Mouse (Mus musculus): ENCODE results near the gene Ly75. TPM values are rescaled to one million over a fixed set of nuclear protein-coding genes. Genes with fewer than 3 reads are reported as not detected.

Gene Ly75
- polyA plus RNA-seq, 1 experiment from 2014 or later = 30.7 TPM

- no peaks in the 10 kb centered on the region for H3K27me3 ChIP-seq
- no peak for ATAC-seq
- DNase-seq (ENCODE audit: low read depth, low spot score) = no peak
- POLR2A ChIA-PET = interaction anchor here (0.6 kb wide), 1 partner anchor 9 kb away, joined by 3 read pairs; no protein-coding TSS in a partner anchor
- no peak for TF ChIP-seq CTCF (IDR thresholded peaks at IDR 0.05)
- in situ Hi-C loops (cut with MboI; ENCODE audit: low pct_unique_long_range_greater_than_20kb) = no loop called here
- CTCF ChIA-PET = no interaction called here
Measured at GRCm38 (mm10) chr2:60375126-60375525, 8.0 kb downstream of the Ly75 start.

GRCm38 (mm10) chr2:60370188-60370587 is 12.9 kb downstream of the Ly75 start:
- DNase-seq (ENCODE audit: low read depth, low spot score) (no peak), ATAC-seq (no peak)
- H3K27me3 ChIP-seq = no peaks in the 10 kb centered on the region
- TF ChIP-seq CTCF (IDR thresholded peaks at IDR 0.05) = no peak
- in situ Hi-C loops (cut with MboI; ENCODE audit: low pct_unique_long_range_greater_than_20kb) = no loop called here
- ChIA-PET CTCF (no interaction called here), POLR2A (no interaction called here)

GRCm38 (mm10) chr2:60369454-60369853 is 13.6 kb downstream of the Ly75 start:
- H3K27me3 ChIP-seq = no peaks in the 10 kb centered on the region
- TF ChIP-seq CTCF (IDR thresholded peaks at IDR 0.05) = no peak
- peak; percentile 59 for DNase-seq (ENCODE audit: low read depth, low spot score)
- ATAC-seq = peak; percentile 90
- ChIA-PET CTCF (no interaction called here), POLR2A (interaction anchor here (0.7 kb wide), 1 partner anchor 29 kb away, joined by 3 read pairs; no protein-coding TSS in a partner anchor)
- in situ Hi-C loops (cut with MboI; ENCODE audit: low pct_unique_long_range_greater_than_20kb) = no loop called here

GRCm38 (mm10) chr2:60367871-60368270 is 15.2 kb downstream of the Ly75 start:
- ChIA-PET POLR2A (interaction anchor here (1.0 kb wide), 1 partner anchor 9 kb away, joined by 4 read pairs; no protein-coding TSS in a partner anchor), CTCF (interaction anchor here (0.8 to 1.0 kb wide), 2 partner anchors 14 to 46 kb away, joined by 3 to 4 read pairs; no protein-coding TSS in a partner anchor)
- no peak for ATAC-seq
- TF ChIP-seq CTCF (IDR thresholded peaks at IDR 0.05) = no peak
- H3K27me3 ChIP-seq = no peaks in the 10 kb centered on the region
- in situ Hi-C loops (cut with MboI; ENCODE audit: low pct_unique_long_range_greater_than_20kb) = no loop called here
- DNase-seq (ENCODE audit: low read depth, low spot score) = no peak

GRCm38 (mm10) chr2:60367204-60367603 is 15.9 kb downstream of the Ly75 start:
- no peaks in the 10 kb centered on the region for H3K27me3 ChIP-seq
- no peak for TF ChIP-seq CTCF (IDR thresholded peaks at IDR 0.05)
- ATAC-seq (no peak), DNase-seq (ENCODE audit: low read depth, low spot score) (no peak)
- CTCF ChIA-PET = interaction anchor here (0.8 to 1.0 kb wide), 3 partner anchors 14 to 47 kb away, joined by 3 to 4 read pairs (median 3); no protein-coding TSS in a partner anchor
- POLR2A ChIA-PET = no interaction called here
- in situ Hi-C loops (cut with MboI; ENCODE audit: low pct_unique_long_range_greater_than_20kb) = no loop called here

- in situ Hi-C loops (cut with MboI; ENCODE audit: low pct_unique_long_range_greater_than_20kb) = no loop called here
- CTCF ChIA-PET = interaction anchor here (0.9 kb wide), 1 partner anchor 24 kb away, joined by 3 read pairs; no protein-coding TSS in a partner anchor
- H3K27me3 ChIP-seq = no peaks in the 10 kb centered on the region
- POLR2A ChIA-PET = interaction anchor here (0.6 kb wide), 1 partner anchor 10 kb away, joined by 3 read pairs; no protein-coding TSS in a partner anchor
- no peak for TF ChIP-seq CTCF (IDR thresholded peaks at IDR 0.05)
- ATAC-seq (no peak), DNase-seq (ENCODE audit: low read depth, low spot score) (no peak)
Measured at GRCm38 (mm10) chr2:60365820-60366610, 17.1 kb downstream of the Ly75 start.

- no peak for DNase-seq (ENCODE audit: low read depth, low spot score)
- H3K27me3 ChIP-seq = no peaks in the 10 kb centered on the region
- ChIA-PET POLR2A (no interaction called here), CTCF (interaction anchor here (0.9 kb wide), 1 partner anchor 20 kb away, joined by 3 read pairs; no protein-coding TSS in a partner anchor)
- in situ Hi-C loops (cut with MboI; ENCODE audit: low pct_unique_long_range_greater_than_20kb) = no loop called here
- ATAC-seq = no peak
- no peak for TF ChIP-seq CTCF (IDR thresholded peaks at IDR 0.05)
Measured at GRCm38 (mm10) chr2:60365138-60365775, 17.8 kb downstream of the Ly75 start.

GRCm38 (mm10) chr2:60362146-60362545 is 21.0 kb downstream of the Ly75 start:
- no peaks in the 10 kb centered on the region for H3K27me3 ChIP-seq
- in situ Hi-C loops (cut with MboI; ENCODE audit: low pct_unique_long_range_greater_than_20kb) = no loop called here
- CTCF ChIA-PET = no interaction called here
- DNase-seq (ENCODE audit: low read depth, low spot score) (no peak), ATAC-seq (no peak)
- POLR2A ChIA-PET = no interaction called here
- TF ChIP-seq CTCF (IDR thresholded peaks at IDR 0.05) = no peak

- ATAC-seq (no peak), DNase-seq (ENCODE audit: low read depth, low spot score) (no peak)
- no peak for TF ChIP-seq CTCF (IDR thresholded peaks at IDR 0.05)
- in situ Hi-C loops (cut with MboI; ENCODE audit: low pct_unique_long_range_greater_than_20kb) = no loop called here
- no peaks in the 10 kb centered on the region for H3K27me3 ChIP-seq
- ChIA-PET CTCF (no interaction called here), POLR2A (no interaction called here)
Measured at GRCm38 (mm10) chr2:60359796-60360195, 23.3 kb downstream of the Ly75 start.

- DNase-seq (ENCODE audit: low read depth, low spot score) (no peak), ATAC-seq (no peak)
- TF ChIP-seq CTCF (IDR thresholded peaks at IDR 0.05) = no peak
- H3K27me3 ChIP-seq = no peaks in the 10 kb centered on the region
- ChIA-PET POLR2A (no interaction called here), CTCF (no interaction called here)
- in situ Hi-C loops (cut with MboI; ENCODE audit: low pct_unique_long_range_greater_than_20kb) = no loop called here
Measured at GRCm38 (mm10) chr2:60355388-60355683, 27.8 kb downstream of the Ly75 start.
